Mouse (Mus musculus) frontal cortex, adult 2 months (tissue): ENCODE measurements around the gene Hnrnpdl. TPM values are rescaled to one million over a fixed set of nuclear protein-coding genes. Genes with fewer than 3 reads are reported as not detected.
A peak's percentile ranks its signal among the peaks of the same experiment; 100 is the strongest.

ENCODE experiments used
- DNase-seq, 2 experiments: peaks; one replicate each; pipeline ENCODE4 v3.0.0; 2022; ENCODE audit warnings: low spot score in 1 of 2; ENCODE audit errors: extremely low spot score in 1 of 2
- polyA plus RNA-seq: library from polyadenylated mRNA; depleted of rRNA; stranded (reverse); fragments of >200 nt; gene quantifications from 2 replicates; pipeline ENCODE4 v1.2.3, GENCODE M21; 2012; rRNA removed

Gene Hnrnpdl
- 302 and 335 TPM in 2 replicates for polyA plus RNA-seq

DNA sequence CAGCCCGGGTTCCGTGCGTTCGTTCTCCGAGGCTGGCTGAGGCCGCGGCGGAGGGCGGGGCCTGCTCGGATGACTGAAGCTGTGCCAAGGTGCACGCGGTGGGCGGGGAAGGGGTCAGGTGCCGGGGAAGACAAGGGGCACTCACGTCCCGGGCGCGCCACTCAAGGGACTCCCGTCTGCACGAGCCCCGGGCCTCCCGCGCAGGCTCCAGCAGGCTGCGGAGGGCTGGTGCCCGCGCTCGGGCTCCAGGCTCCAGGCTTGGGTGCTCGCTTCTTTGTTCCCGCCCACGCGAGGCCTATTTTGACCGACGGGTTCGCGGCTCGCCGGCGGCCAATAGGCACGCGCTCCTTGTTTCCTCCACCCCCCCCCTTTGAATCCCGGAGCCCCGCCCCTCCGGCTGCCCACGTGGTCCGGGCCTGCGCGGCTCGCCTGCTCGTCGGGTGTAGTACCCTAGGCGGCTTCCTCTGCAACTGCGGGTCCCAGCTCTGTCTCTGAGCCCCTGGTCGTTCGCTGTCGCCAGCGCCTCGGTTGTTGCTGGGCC lies at the start of gene Hnrnpdl, which contains the start of gene Enoph1:
Hnrnpdl (minus strand) TSS at position 63 of the 541 bp plus-strand sequence.
Enoph1 (plus strand) TSS at position 384 of the 541 bp plus-strand sequence.
- peak; percentile 91 to 97 for DNase-seq

DNA sequence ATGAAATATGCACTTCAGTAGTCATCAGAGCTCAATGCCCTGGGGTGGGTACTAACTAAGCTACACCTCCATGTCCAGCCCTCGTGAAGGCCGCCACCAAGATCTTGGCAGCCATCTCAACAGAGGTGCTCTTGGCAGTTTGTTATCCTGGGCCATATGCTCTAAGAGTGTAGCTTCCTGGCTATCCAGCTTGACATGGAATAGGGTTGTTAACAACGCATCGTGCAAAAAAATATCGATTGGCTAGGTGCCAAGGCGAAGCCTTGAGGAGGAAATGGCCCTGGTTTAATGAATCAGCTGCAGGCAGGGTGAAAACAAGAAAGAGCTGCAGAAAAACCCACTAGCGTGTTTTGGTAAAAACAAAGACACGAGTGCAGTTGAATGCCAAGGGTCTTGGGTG lies 45.6 kb upstream of the Hnrnpdl start:
- no peak for DNase-seq

DNA sequence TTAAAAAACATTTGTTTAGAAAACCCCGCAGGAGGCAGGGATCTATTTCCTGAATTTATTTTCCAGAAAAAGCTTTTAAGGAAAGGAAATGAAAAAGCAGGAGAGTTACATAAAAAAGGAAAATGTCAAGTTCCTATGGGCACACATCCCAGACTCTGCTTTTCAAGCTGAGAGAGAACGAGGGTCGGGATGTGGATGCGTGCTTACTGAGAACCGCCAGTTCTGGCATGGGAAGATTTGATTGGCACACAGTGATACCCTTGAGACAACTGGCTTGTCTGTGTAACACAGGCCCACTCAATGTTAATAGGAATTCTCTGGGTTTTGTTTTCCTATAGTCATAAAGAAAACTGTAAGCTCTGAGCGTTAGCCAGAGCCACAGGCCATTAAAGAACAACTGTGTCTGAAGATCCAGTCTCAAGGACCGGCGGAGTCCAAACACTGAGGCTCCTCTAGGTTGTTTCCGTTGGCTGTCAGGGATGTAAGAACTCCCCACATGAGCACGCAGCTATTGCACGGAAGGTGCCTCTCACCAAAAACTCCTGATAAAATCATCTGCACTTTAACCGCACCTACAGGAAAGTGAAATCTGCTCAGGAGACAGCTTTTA lies 44.6 kb upstream of the Hnrnpdl start:
- DNase-seq, result peak in 1 of 2 experiments; percentile 62

DNA sequence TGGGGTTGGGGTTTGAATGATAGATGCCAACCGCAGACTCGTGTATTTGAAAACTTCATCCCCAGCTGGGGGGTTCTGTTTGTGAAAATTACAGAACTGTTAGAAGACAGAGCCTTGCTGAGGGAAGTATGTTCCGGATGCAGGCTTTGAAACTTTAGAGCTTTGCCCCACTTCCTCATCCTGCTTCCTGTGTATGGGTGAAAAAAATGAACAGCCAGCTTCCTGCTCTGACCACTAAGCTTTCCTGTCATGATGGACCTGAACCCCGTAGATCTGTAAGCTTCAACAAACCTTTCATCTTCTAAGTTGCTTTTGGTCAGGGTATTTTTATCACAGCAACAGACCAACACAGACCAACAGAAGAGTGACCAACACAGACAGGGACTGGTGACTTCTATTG lies 42.5 kb upstream of the Hnrnpdl start:
- no peak for DNase-seq

DNA sequence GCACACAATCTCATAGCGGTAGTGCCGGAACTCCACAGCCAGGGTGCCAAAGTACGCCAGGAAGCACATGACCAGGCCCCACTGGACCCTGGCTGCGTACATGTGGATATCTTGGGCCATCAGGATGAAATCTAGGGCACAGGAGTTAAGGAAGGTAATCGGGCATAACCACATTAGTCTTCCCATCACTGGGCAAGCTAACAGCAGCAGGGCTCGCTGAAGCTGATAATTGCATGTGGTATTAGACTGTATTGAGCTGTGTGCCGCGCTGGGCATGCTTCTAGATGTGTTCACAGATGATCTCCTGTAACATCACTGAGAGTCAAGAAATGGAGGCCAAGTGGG lies 40.4 kb upstream of the Hnrnpdl start:
- no peak for DNase-seq

DNA sequence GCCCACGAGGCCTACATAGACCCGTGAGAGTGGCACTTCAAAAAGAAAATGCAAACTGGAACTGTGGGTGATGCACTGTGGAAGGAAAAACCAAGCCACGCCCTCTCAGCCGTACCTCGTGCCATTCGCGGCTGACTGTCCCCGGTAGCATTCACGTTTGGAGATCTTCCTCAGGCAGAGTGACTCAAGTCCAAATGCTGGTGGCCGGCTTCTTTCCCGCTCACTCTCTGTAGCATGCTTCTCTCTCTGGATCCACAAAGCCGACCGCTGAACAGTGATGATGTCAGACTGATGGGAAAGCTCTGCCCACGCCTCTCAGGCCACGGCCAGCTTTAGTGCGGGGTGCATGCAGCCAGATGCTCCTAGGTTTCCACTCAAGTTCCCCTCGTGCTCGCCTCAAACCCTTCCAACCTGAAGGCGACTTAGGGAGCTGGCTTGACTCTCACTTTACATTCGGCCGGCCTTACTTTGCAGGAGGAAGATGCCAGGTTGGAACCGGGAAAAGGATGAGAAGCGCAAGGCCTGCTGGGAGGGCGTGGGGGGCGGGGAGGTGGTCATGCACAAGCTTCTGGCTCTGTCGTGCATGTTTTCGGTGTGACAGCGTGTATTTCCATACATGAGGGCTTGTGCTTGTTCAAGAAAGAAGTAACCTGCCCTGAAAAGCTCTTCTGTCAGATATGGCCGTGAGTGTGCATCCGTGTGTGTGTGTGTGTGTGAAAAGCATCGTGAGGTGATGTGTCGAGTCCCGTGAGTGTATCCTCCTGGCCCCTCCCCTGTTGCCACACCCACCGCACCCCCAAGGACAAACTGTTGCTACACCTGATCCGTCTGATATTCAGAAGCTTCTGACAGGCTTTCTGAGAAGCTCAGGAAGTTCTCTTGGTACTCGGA lies 39.8 kb upstream of the Hnrnpdl start:
- DNase-seq, result peak in 1 of 2 experiments; percentile 45

DNA sequence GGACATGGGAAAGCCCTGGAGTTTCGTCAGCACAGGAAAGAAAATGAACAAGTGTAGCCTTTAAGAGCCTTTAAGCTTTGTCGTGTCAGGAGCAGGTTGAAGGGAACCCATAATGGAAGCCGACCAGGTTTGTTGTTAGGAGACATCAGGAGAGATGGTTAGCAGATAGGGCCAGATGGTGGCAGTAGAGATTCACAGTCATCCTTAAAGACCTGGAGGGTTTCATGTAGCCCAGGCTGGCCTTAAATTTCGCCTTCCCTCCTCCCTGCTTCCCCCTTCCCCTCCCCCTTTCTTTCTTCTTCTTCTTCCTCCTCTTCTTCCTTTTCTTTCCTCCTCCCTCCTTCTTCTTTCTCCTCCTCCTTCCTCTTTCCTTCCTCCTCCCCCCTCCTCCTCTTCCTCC lies 35.1 kb upstream of the Hnrnpdl start:
- DNase-seq, result peak in 1 of 2 experiments; percentile 68

DNA sequence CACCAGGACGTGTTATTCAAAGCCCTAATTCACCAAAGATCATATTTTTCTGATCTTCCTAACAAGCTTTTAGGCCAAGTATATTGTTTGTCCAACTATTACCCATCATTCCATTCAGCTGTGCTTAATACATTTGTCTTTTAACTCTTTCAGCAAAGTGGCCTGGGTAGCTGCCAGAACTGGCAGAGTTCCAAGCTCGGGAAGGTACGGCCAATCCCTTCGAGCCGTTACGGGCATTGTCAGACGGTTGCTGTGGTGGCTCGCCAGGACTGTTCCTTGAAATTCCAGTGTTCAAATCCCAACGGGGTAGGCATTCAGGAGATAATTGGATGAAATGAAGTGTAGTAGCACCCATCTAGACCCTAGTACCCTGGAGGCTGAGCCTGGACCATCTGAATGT lies 33.1 kb upstream of the Hnrnpdl start:
- no peak for DNase-seq

DNA sequence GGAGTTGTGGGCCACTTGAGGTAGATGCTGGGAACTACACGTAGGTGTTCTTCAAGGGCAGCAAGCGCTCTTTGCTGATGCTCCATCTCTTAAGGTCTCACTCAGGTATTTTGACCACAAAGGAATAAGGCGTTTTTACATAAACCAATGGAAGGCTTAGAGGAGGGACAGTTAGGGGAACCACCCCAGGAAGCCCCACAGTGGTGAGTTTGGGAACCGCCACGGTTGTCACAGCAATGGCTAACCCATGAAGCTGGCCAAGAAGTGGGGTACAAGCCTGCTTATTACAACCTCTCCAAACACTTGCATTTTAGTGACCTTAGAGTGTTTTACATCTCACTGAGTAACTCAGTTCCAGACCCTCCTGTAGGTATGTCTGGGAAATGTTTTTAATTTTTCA lies 32.1 kb upstream of the Hnrnpdl start:
- no peak for DNase-seq

DNA sequence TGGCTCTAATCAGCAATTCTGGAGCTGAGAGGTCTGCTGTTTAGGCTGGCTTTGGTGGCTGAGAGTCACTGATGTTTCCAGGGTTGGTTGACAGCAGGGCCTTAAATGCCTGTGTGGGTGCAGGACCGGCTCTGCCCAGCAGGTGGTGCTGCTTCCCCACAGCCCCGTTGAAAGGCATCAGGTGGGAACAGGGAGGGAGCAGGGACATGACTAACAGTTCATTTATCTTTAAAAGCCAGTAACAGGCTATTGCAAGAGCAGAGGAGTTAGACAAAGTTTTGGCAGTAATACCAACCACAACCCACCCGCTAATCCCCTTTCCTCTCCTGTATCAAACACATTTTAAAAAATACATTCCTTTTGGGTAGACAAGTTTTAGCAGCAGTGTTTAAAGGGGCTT lies 30.8 kb upstream of the Hnrnpdl start:
- peak; percentile 69 to 93 for DNase-seq

DNA sequence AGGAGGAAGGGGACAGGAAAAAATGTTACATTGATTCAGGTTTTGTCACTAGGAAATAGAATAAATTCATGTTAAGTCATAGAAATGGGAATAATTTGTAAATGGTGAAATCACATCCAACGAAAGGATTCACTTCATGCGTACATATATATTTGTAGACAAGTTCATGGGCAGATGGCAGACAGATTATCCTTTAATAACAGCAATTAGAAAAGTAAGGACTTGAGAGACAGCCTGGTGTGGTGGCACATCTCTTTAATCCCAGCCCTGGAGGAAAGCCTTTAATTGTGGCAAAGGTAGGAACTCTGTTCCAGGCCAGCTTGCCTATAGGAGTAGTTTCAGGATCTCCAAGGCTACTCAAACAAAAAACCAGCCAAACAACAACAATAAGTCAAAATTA lies 30.1 kb upstream of the Hnrnpdl start:
- DNase-seq, result no peak

DNA sequence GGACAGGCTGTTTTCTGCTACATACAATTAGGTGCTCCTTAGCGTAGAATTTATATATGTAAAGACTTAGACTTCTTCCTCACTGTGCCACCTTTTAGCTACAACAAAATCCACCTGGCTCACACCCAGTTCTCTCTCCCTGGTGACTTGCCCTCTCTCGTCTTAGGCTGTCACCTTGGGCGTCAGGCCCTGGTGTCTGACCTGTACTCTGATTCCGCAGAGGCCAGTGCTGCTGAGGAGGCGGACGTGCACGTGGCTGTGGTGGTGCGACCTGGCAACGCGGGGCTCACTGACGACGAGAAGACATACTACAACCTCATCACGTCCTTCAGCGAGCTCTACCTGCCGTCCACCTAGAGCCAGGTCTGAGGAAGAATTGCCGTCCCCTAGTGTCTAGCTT lies 28.1 kb upstream of the Hnrnpdl start:
- DNase-seq, result no peak

DNA sequence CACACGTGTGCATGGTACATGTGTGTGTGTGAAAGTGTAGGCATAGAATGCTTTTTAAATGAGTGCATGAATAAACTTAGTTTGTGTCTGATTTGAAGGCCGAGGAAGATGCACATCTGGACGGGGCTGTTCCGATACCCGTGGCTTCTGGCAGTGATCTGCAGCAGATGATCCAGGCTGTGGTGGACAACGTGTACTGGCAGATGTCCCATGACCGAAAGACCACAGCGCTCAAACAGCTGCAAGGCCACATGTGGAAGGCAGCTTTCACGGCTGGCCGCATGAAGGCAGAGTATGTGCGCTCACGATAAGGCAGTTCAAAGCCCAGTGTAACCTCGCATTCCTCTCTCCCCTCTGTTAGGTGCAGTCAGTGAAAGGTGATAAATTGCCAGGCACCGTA lies 21.4 kb upstream of the Hnrnpdl start:
- no peak for DNase-seq

DNA sequence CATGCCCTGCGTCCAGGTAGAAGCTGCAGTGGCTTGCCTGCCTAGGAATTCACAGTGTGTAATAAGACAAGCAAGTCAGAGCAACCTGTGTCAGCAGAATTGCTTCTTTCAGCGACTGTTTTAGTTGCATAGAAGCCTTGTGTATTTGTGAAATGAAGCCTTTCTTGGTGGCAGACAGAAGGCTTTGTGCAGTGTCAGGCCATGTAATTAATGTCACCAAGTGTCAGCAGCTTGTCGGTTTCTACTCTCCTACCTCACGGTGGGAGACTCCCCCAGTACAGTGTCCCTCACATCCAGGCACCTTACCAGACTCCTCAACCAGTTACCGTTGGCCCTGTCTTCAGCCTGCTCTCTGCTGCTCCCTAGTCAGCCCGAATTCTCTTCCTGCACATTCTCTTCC lies 19.9 kb upstream of the Hnrnpdl start:
- DNase-seq, result no peak

DNA sequence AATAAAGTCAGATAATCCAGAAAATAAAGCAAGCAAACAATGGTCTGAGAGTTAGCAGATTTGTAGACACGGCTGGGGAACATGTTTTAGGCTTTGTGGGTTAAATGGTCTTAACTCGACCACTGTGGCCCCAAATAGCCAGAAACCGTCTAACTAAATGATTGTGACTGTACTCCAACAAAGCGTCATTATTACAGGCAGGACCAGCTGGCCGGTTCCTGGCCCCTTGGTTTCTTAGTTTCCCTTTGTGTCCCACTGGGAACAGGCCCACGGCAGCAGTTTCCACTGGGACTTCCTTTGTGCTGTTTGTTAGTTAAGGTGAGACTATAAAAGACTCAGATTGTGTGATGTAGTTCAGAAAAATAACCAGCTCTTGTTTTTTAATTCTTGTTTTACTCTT lies 19.3 kb upstream of the Hnrnpdl start:
- DNase-seq, result no peak

DNA sequence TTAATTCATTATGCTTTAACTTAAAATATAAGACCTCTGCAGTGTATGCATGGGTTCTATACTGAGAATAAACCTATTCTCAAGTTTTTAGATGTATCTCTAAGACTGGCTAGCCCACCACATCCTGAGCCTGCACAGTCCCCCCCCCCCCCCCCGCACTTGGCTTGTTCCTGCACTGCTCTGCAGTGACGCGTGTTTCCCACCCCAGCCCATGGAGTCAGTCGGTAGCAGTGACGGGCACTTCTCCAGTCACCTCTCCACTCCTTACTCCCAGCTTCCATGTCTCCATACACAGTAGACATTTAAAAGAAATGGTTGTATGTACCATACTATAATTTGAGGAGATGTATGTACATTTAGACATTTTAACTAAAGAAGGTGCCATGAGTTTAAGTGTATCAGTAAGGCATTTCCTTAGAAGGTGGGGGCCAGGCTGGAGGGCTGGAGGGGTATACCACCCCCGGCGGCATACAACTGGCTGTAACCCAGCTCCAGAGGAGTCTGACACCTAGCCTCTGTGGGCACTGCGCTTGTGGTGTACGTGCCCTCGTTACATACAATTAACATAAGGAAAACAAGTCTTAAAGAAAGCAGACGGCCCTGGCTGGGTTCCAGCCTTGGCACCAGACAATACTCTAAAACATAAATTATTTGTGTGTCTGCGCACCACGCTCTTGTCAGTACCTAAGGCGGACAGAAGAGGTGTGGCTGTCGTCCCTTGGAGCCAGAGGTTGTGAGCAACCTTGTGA lies 18.2 kb upstream of the Hnrnpdl start:
- no peak for DNase-seq

DNA sequence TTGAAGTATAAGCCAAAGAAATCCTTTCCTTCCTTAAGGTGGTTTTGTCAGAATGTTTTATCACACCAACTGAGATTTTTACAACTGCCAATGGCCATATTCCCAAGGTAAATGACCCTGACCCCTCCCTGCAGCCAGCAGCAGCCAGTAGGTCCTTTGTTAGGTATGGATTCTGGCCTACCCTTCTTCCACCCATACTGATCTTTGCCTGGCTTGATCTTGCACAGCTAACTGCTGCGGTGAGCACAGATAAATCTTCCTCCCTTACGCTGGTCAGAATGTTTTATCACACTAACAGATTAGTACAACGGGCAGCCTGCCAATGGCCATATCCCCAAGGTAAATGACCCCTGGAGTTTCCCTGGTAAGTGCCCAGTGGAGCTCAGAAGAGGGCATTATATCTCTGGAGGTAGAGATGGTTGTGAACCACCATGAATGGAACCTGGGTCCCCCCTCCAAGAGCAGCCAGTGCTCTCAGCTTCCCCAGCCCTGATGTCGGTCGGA lies 16.5 kb upstream of the Hnrnpdl start:
- DNase-seq, result no peak

DNA sequence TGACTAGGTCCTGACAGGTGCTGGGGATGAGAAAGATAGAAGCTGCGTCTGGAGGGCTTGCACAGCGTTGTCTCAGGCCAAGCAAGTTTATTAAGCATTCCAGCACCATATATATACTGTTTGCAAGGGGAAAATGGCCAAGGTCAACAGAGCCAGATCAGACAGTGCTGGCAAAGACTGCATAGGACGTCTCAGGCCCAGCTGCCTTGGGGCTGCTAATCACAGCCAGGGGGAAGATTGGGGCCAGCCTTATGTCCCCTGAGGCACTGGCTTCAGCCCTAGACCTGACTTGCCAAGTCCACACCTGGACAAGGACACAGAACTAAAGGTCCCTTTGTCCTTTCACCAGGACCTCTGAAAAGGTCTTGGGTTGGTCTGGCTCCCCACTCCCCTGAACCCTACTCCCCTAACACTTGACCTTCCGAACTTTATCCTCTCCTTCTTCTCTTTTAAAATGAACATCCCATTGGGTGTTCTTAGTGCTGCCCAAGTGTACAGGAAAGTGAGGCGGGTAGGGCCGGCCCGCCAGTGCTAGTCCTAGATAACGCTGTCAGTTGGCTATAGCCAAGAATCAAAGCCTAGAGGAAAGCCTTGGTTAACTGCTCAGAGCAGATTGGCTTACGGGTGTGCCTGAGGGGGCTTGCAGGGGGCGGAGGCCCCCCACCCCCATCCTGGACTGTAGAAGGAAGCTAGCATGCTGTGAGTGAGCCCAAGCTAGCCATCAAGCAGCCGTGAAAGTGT lies 15.5 kb upstream of the Hnrnpdl start:
- DNase-seq, result no peak

DNA sequence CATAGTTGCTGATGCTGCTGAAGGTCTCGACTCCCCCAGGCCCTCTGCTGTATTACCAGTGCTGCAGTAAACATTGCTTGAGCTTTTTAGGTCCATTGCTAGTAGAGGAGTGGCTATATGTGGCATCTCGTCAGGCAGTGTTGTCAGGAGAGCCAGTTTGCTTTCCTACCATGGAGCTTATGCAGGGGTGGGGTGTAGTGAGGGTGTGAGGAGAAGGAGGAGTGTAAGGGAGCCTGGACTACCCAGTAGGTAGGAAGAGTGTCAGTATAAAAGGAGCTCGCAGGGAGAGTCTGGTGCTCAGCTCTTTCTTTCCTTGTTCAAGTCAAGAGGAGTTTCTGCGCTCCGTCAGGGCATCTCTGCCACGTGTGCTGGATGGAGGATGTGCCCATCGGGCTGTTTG lies 13.3 kb upstream of the Hnrnpdl start:
- peak in 1 of 2 experiments; percentile 42 for DNase-seq

DNA sequence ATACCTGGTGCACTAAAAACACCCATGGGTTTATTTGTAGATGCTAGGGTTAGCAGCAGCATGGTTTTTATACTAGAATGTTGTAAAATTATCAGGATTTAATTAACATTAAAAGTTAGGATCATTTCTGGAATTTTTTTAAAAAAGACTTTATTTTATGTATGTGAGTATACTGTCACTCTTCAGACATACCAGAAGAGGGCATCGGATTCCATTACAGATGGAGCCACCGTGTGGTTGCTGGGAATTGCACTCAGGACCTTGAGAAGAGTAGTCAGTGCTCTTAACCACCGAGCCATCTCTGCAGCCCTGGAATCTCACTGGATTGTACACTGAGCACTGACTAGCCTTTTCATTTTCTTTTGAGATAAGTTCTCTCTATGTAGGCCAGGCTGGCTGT lies 10.4 kb upstream of the Hnrnpdl start:
- no peak for DNase-seq
